Mouse (Mus musculus): Measurements from ENCODE around the gene Gpr176. TPM values are rescaled to one million over a fixed set of nuclear protein-coding genes. Genes with fewer than 3 reads are reported as not detected.

Gene Gpr176
- 0.35 and 0.42 TPM in 2 replicates for polyA plus RNA-seq (2015; fragmentation: Nextera tagmentation; extraction: Ambion mirVana)

- peak within 1 kb of the TSS; percentile 59 for H3K4me3 ChIP-seq (ENCODE audit: low read length)
- no peaks in the 10 kb centered on the region for H3K36me3 ChIP-seq (ENCODE audit: control insufficient read depth, insufficient read depth, low read length)
- peak within 1 kb of the TSS; percentile 100 for H3K4me2 ChIP-seq (ENCODE audit: low read depth, low read length)
- ATAC-seq, result peak; percentile 74
- peaks cover 14% of the 10 kb centered on the region for H3K27me3 ChIP-seq (replicated peaks; ENCODE audit: control insufficient read depth, insufficient read depth, low read length)
- H3K27ac ChIP-seq (ENCODE audit: low read length), result no peak within 1 kb of the TSS
- peaks cover 18% of the 10 kb centered on the region for H3K4me1 ChIP-seq (ENCODE audit: control insufficient read depth, insufficient read depth, low read length)
- WGBS, result 1% methylated on average over 55 of the region's 59 CpGs
- H3K9ac ChIP-seq (ENCODE audit: low read depth, low read length), result peak within 1 kb of the TSS; percentile 67
- no peaks in the 10 kb centered on the region for H3K9me3 ChIP-seq (ENCODE audit: control insufficient read depth, low read length)
Measured at GRCm38 (mm10) chr2:118372901-118373571, at the start of gene Gpr176. Gene Gpr176, minus strand, starts transcription at chr2:118373419.

DNA sequence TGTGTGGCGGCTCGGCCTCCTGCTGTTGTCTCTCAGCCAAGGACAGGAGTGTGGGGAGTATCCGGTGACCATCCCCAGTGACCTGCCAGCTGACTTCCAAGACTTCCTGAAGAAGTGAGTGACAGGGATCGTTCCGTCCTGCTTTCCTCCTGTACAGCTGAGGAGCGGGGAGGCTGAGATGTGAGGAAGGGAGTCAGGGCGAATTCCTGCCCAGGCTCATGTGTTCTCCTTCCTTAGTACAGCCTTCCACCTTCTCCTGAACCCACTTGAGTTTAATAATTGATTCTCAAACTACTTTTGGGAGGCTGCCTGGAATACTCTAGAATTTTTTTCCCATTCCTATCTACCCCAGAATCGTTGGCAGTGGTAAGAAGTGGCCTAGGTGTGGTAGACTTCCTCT is 49.2 kb upstream of the Gpr176 start:
- no peak for ATAC-seq
- no peaks in the 10 kb centered on the region for H3K9me3 ChIP-seq (ENCODE audit: control insufficient read depth, low read length)
- no peak overlapping the region for H3K27ac ChIP-seq (ENCODE audit: low read length)
- no peak overlapping the region for H3K9ac ChIP-seq (ENCODE audit: low read depth, low read length)
- peaks cover 14% of the 10 kb centered on the region; the same call in 1 of the 2 replicates for H3K36me3 ChIP-seq (ENCODE audit: control insufficient read depth, insufficient read depth, low read length)
- H3K4me2 ChIP-seq (ENCODE audit: low read depth, low read length), result no peak overlapping the region
- H3K4me3 ChIP-seq (ENCODE audit: low read length), result no peak overlapping the region
- H3K4me1 ChIP-seq (ENCODE audit: control insufficient read depth, insufficient read depth, low read length), result no peaks in the 10 kb centered on the region
- WGBS, result 82% methylated on average over 8 of the region's 8 CpGs
- no peaks in the 10 kb centered on the region for H3K27me3 ChIP-seq (replicated peaks; ENCODE audit: control insufficient read depth, insufficient read depth, low read length)

GRCm38 (mm10) chr2:118421951-118422350 is 48.7 kb upstream of the Gpr176 start:
- Histone ChIP-seq H3K4me3 (ENCODE audit: low read length) (no peak overlapping the region), H3K9me3 (ENCODE audit: control insufficient read depth, low read length) (no peaks in the 10 kb centered on the region), H3K4me1 (ENCODE audit: control insufficient read depth, insufficient read depth, low read length) (no peaks in the 10 kb centered on the region), H3K27ac (ENCODE audit: low read length) (no peak overlapping the region), H3K9ac (ENCODE audit: low read depth, low read length) (no peak overlapping the region), H3K27me3 (replicated peaks; ENCODE audit: control insufficient read depth, insufficient read depth, low read length) (no peaks in the 10 kb centered on the region), H3K36me3 (ENCODE audit: control insufficient read depth, insufficient read depth, low read length) (peaks cover 16% of the 10 kb centered on the region; the same call in 1 of the 2 replicates), H3K4me2 (ENCODE audit: low read depth, low read length) (no peak overlapping the region)
- ATAC-seq, result no peak
- 89% methylated on average over 15 of the region's 15 CpGs for WGBS

DNA sequence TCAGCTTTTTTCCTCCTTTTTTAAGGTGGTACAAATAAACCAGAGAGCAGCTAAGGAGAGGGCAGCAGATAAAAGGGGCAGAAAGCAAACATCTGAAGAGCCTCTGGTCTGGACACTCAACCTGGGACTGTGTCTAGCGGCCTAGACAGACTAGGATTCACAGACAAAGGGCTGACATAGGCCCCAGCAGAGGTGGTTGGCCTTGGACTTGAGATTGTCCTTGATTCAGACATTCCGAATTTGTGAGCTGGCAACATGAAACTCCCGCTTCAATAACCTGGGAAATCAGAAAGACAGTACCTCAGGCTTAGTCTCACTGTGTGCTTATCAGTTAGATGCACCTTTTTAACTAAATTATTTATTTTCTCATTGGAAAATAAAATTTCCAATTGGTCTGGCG is 44.9 kb upstream of the Gpr176 start:
- no peak overlapping the region for H3K4me3 ChIP-seq (ENCODE audit: low read length)
- ATAC-seq, result no peak
- H3K27me3 ChIP-seq (replicated peaks; ENCODE audit: control insufficient read depth, insufficient read depth, low read length), result no peaks in the 10 kb centered on the region
- 93% methylated on average over 4 of the region's 4 CpGs for WGBS
- no peaks in the 10 kb centered on the region for H3K9me3 ChIP-seq (ENCODE audit: control insufficient read depth, low read length)
- no peak overlapping the region for H3K27ac ChIP-seq (ENCODE audit: low read length)
- peaks cover 21% of the 10 kb centered on the region for H3K36me3 ChIP-seq (ENCODE audit: control insufficient read depth, insufficient read depth, low read length)
- no peak overlapping the region for H3K4me2 ChIP-seq (ENCODE audit: low read depth, low read length)
- H3K9ac ChIP-seq (ENCODE audit: low read depth, low read length), result no peak overlapping the region
- H3K4me1 ChIP-seq (ENCODE audit: control insufficient read depth, insufficient read depth, low read length), result no peaks in the 10 kb centered on the region

- Histone ChIP-seq H3K4me3 (ENCODE audit: low read length) (no peak overlapping the region), H3K9me3 (ENCODE audit: control insufficient read depth, low read length) (no peaks in the 10 kb centered on the region), H3K27me3 (replicated peaks; ENCODE audit: control insufficient read depth, insufficient read depth, low read length) (no peaks in the 10 kb centered on the region), H3K36me3 (ENCODE audit: control insufficient read depth, insufficient read depth, low read length) (peaks cover 19% of the 10 kb centered on the region), H3K4me2 (ENCODE audit: low read depth, low read length) (no peak overlapping the region), H3K27ac (ENCODE audit: low read length) (no peak overlapping the region), H3K4me1 (ENCODE audit: control insufficient read depth, insufficient read depth, low read length) (no peaks in the 10 kb centered on the region), H3K9ac (ENCODE audit: low read depth, low read length) (no peak overlapping the region)
- 96% methylated on average over 6 of the region's 6 CpGs for WGBS
- no peak for ATAC-seq
Measured at GRCm38 (mm10) chr2:118415601-118416355, 42.6 kb upstream of the Gpr176 start.

- Histone ChIP-seq H3K4me1 (ENCODE audit: control insufficient read depth, insufficient read depth, low read length) (no peaks in the 10 kb centered on the region), H3K27ac (ENCODE audit: low read length) (no peak overlapping the region), H3K4me3 (ENCODE audit: low read length) (no peak overlapping the region), H3K4me2 (ENCODE audit: low read depth, low read length) (no peak overlapping the region), H3K36me3 (ENCODE audit: control insufficient read depth, insufficient read depth, low read length) (peaks cover 13% of the 10 kb centered on the region), H3K9ac (ENCODE audit: low read depth, low read length) (no peak overlapping the region), H3K9me3 (ENCODE audit: control insufficient read depth, low read length) (no peaks in the 10 kb centered on the region), H3K27me3 (replicated peaks; ENCODE audit: control insufficient read depth, insufficient read depth, low read length) (no peaks in the 10 kb centered on the region)
- no peak for ATAC-seq
- WGBS, result 96% methylated on average over 11 of the region's 11 CpGs
Measured at GRCm38 (mm10) chr2:118412821-118413220, 39.6 kb upstream of the Gpr176 start.

GRCm38 (mm10) chr2:118408336-118408895 is 35.2 kb upstream of the Gpr176 start:
- H3K9ac ChIP-seq (ENCODE audit: low read depth, low read length), result no peak overlapping the region
- no peak for ATAC-seq
- WGBS, result 77% methylated on average over 4 of the region's 4 CpGs
- H3K27me3 ChIP-seq (replicated peaks; ENCODE audit: control insufficient read depth, insufficient read depth, low read length), result no peaks in the 10 kb centered on the region
- no peak overlapping the region for H3K4me2 ChIP-seq (ENCODE audit: low read depth, low read length)
- no peak overlapping the region for H3K27ac ChIP-seq (ENCODE audit: low read length)
- H3K9me3 ChIP-seq (ENCODE audit: control insufficient read depth, low read length), result no peaks in the 10 kb centered on the region
- peaks cover 4% of the 10 kb centered on the region; the same call in 1 of the 2 replicates for H3K36me3 ChIP-seq (ENCODE audit: control insufficient read depth, insufficient read depth, low read length)
- H3K4me1 ChIP-seq (ENCODE audit: control insufficient read depth, insufficient read depth, low read length), result no peaks in the 10 kb centered on the region
- H3K4me3 ChIP-seq (ENCODE audit: low read length), result no peak overlapping the region

DNA sequence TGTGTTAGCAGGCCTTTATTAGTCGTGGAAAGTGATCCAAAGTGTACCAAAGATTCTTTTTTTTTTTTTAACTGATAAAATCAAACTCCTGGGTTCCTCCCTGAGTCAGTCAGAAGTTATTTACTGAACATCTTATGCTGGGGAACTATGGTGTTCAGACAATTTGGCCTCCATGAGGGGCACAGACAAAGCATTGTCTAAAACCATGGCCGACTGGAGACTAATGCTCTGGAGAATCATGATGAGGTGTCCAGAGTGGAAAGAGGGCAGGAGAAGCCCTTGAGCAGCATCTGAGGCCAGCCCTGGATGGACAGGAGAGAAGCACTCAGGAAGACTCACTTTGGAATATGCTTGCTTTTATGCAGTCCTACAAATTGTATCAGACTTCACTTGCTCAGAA is 33.6 kb upstream of the Gpr176 start:
- ATAC-seq, result no peak
- peaks cover 5% of the 10 kb centered on the region; the same call in 1 of the 2 replicates for H3K36me3 ChIP-seq (ENCODE audit: control insufficient read depth, insufficient read depth, low read length)
- no peaks in the 10 kb centered on the region for H3K27me3 ChIP-seq (replicated peaks; ENCODE audit: control insufficient read depth, insufficient read depth, low read length)
- no peak overlapping the region for H3K4me2 ChIP-seq (ENCODE audit: low read depth, low read length)
- no peak overlapping the region for H3K9ac ChIP-seq (ENCODE audit: low read depth, low read length)
- no peak overlapping the region for H3K27ac ChIP-seq (ENCODE audit: low read length)
- H3K4me3 ChIP-seq (ENCODE audit: low read length), result no peak overlapping the region
- WGBS, result 75% methylated on average over 2 of the region's 2 CpGs
- no peaks in the 10 kb centered on the region for H3K9me3 ChIP-seq (ENCODE audit: control insufficient read depth, low read length)
- peaks cover 3% of the 10 kb centered on the region; the same call in 1 of the 2 replicates for H3K4me1 ChIP-seq (ENCODE audit: control insufficient read depth, insufficient read depth, low read length)

DNA sequence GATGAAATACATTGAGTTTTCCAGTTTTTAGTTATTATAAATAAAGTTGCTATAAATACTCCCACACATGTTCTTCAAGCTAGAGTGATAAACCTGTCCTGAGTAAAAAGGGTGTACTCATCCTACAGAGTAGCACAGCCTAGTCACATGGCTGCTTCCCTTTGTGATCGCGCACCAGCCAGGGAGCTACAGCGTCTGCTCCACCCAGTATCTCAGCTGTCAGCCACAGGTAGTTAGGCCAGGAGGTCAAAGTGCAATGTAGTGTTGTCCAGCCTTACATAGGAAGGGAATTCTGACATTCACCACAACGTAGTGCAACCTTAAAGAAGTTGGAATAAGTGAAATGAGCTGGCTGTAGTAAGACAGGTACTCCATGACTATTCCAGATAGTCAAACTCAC is 32.3 kb upstream of the Gpr176 start:
- ATAC-seq, result peak; percentile 73
- H3K9ac ChIP-seq (ENCODE audit: low read depth, low read length), result no peak overlapping the region
- no peaks in the 10 kb centered on the region for H3K9me3 ChIP-seq (ENCODE audit: control insufficient read depth, low read length)
- no peak overlapping the region for H3K27ac ChIP-seq (ENCODE audit: low read length)
- H3K27me3 ChIP-seq (replicated peaks; ENCODE audit: control insufficient read depth, insufficient read depth, low read length), result no peaks in the 10 kb centered on the region
- WGBS, result 73% methylated on average over 4 of the region's 4 CpGs
- 0 out of 2 replicates have a peak, but pooled peaks cover 3% of the 10 kb centered on the region for H3K36me3 ChIP-seq (ENCODE audit: control insufficient read depth, insufficient read depth, low read length)
- peaks cover 7% of the 10 kb centered on the region; the same call in 1 of the 2 replicates for H3K4me1 ChIP-seq (ENCODE audit: control insufficient read depth, insufficient read depth, low read length)
- H3K4me2 ChIP-seq (ENCODE audit: low read depth, low read length), result no peak overlapping the region
- no peak overlapping the region for H3K4me3 ChIP-seq (ENCODE audit: low read length)
